Mouse (Mus musculus) lung, postnatal 0 days (tissue): ENCODE measurements around the gene Ephx1. TPM values are rescaled to one million over a fixed set of nuclear protein-coding genes. Genes with fewer than 3 reads are reported as not detected.
A peak's percentile ranks its signal among the peaks of the same experiment; 100 is the strongest.

Experiments used
- ATAC-seq: fragments of 200-750 bp; cut with Nextera tagmentation; 2 replicates; pipeline ENCODE4 v1.8.0; 2017; ENCODE audit warnings: moderate library complexity
- DNase-seq: peaks from one replicate; pipeline ENCODE4 v3.0.0-alpha.2; 2016; ENCODE audit warnings: low spot score
- H3K27ac ChIP-seq: fragments of 300-500 bp; sonication (generic); 2 replicates; pipeline ENCODE4 v1.5.1; 2014; ENCODE audit warnings: antibody characterized with exemption, mild to moderate bottlenecking, low read length, mixed read lengths
- H3K27me3 ChIP-seq: fragments of 300-500 bp; sonication (generic); replicated peaks from 2 replicates; pipeline ENCODE4 v1.6.1; 2014; ENCODE audit warnings: low read length, mixed read lengths; ENCODE audit not compliant: insufficient read depth
- H3K36me3 ChIP-seq: fragments of 300-500 bp; sonication (generic); 2 replicates; pipeline ENCODE4 v1.6.1; 2014; ENCODE audit warnings: low read length, mixed read lengths; ENCODE audit not compliant: insufficient read depth
- H3K4me1 ChIP-seq: fragments of 300-500 bp; sonication (generic); 2 replicates; pipeline ENCODE4 v1.6.1; 2014; ENCODE audit warnings: antibody characterized with exemption, low read depth, low read length, mixed read lengths; ENCODE audit not compliant: insufficient read depth
- H3K4me2 ChIP-seq: fragments of 300-500 bp; sonication (generic); replicated peaks from 2 replicates; pipeline ENCODE4 v1.6.1; 2014; ENCODE audit warnings: low read depth, mild to moderate bottlenecking, low read length, moderate library complexity, mixed read lengths
- H3K4me3 ChIP-seq: fragments of 300-500 bp; sonication (generic); 2 replicates; pipeline ENCODE4 v1.5.1; 2014; ENCODE audit warnings: low read depth, low read length
- H3K9ac ChIP-seq: fragments of 300-500 bp; sonication (generic); replicated peaks from 2 replicates; pipeline ENCODE4 v1.6.1; 2014; ENCODE audit warnings: low read depth, mild to moderate bottlenecking
- H3K9me3 ChIP-seq: fragments of 300-500 bp; sonication (generic); 2 replicates; pipeline ENCODE4 v1.6.1; 2016; ENCODE audit warnings: low read length, mixed read lengths
- CTCF ChIP-seq: IDR thresholded peaks from 2 replicates; pipeline ENCODE4 v1.5.1; 2016; ENCODE audit warnings: antibody characterized with exemption, mild to moderate bottlenecking
- EP300 ChIP-seq: IDR thresholded peaks from 2 replicates; pipeline ENCODE4 v1.6.1; 2016; ENCODE audit warnings: antibody characterized with exemption, mild to moderate bottlenecking, control low read depth
- WGBS: fragments of 180-500 bp; shearing (Covaris S2); extraction: QIAGEN DNeasy Blood & Tissue Kit; methylation state at CpG from one replicate; pipeline ENCODE4 v1.1.7; 2014; 5-methylcytosine and 5-hydroxymethylcytosine counted together
- polyA plus RNA-seq: library from polyadenylated mRNA; unstranded; fragments of >200 nt; fragmentation: Nextera tagmentation; extraction: Ambion mirVana; gene quantifications from 2 replicates; pipeline ENCODE4 v1.2.1, GENCODE M21; 2015

Gene Ephx1
- polyA plus RNA-seq, 1 experiment from 2014 or later = 29.4 TPM

DNA sequence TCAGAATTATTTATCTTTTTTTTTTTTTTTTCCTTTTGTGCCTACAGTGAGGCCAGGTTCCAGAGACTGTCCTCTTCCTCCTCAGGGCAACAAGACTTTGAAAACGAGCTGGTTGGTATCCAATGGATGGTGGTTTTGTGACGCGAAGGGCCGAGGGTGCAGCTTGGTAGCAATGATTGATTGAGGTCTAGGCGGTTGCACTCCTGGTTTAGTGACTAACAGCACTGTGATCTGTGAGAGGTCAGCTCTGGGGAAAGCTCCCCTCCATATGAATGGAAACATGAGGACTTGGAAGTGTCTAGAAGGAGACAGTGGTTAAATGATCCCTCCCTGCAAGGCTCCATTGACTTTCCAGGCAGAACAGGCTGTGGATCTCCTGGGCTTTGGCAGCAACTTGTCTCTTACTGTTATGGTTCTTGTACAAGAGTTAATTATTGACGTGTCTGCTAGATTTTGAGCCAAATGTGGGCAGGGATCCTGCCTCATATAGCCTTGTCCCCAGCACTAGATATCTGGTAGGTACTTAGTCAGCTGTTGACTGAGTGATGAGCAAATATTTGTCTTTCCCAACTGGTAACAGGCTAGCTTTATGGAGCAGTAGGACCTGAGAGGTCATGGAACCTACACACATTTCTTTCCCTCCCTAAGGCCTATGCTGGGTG, 68.5 kb downstream of the Ephx1 start:
- peak; percentile 75 for ATAC-seq
- TF ChIP-seq EP300 (peak; percentile 54; the same call in 1 of the 2 replicates), CTCF (no peak)
- Histone ChIP-seq H3K36me3 (peaks cover 39% of the 10 kb centered on the region), H3K4me1 (no peaks in the 10 kb centered on the region), H3K9me3 (no peaks in the 10 kb centered on the region), H3K27ac (no peak overlapping the region), H3K4me2 (no peak overlapping the region), H3K27me3 (no peaks in the 10 kb centered on the region), H3K4me3 (no peak overlapping the region), H3K9ac (no peak overlapping the region)
- DNase-seq = peak; percentile 83
- WGBS = 51% methylated on average over 6 of the region's 6 CpGs

DNA sequence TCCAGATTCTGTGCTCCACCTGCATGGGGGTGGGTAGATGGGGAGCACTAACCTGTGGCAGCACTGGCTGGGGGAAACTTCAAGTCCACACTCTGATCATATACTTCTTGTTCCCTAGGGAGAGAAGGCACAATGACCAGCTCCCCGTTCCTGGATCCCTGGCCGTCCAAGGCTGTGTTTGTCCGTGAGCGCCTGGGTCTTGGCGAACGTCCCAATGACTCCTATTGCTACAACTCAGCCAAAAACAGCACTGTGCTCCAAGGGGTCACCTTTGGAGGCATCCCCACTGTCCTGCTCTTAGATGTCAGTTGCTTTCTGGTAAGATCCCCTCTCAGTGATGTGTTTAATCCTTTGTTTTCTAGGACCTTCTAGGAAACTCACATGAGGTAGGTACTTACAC, 74.3 kb downstream of the Ephx1 start:
- no peak overlapping the region for H3K4me3 ChIP-seq
- no peak overlapping the region for H3K9ac ChIP-seq
- TF ChIP-seq CTCF (no peak), EP300 (no peak)
- no peak overlapping the region for H3K4me2 ChIP-seq
- DNase-seq (no peak), ATAC-seq (no peak)
- H3K4me1 ChIP-seq = peaks cover 21% of the 10 kb centered on the region
- WGBS = 64% methylated on average over 6 of the region's 6 CpGs
- no peak overlapping the region for H3K27ac ChIP-seq
- peaks cover 20% of the 10 kb centered on the region; the same call in 1 of the 2 replicates for H3K36me3 ChIP-seq
- no peaks in the 10 kb centered on the region for H3K9me3 ChIP-seq
- no peaks in the 10 kb centered on the region for H3K27me3 ChIP-seq

DNA sequence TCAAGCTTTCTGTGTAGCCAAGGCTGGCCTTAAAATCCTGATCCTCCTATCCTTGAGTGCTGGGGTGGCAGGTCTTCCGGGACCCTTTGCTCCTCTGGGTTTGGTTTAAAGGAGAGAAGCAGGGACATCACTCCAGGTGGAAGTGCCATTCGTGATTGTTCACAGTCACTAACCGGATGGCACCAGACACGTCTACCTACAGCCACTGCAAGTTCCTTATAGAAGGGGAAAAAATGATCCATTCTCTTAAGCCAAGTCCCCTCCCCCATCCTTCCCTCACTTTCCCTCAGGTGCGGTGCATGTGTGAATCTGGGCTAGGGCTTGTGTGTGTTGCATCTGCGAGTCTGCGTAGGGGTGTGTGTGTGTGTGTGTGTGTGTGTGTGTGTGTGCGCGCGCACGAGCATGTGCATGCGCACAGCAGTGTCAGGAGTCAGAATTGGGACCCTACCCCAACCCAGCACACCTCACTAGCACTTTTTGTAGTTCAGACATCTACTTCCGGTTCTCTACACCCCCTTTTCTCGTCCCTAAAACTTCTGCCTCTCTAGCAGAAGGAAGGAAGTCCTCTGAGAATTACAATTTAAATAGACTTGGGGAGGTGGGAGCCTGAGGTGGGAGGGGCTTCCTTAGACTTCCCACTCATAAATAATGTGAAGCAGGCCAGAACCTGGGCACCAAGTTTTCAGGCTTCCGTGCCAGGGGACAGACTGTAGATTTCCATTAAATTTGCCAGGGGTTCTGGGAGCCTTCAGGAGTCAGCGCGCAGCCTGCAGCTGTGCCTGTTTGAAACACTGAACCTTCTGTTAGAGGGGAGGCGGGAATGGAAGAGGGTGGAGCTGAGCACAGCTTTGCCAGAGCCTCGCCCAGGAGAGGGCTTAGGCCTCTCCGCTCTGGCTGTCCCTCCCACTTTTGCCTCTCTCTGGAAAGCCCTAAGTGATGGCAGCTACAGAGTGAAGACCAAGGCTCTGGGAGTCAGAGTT, 75.4 kb downstream of the Ephx1 start:
- ATAC-seq (peak; percentile 66), DNase-seq (peak; percentile 90)
- Histone ChIP-seq H3K36me3 (peaks cover 20% of the 10 kb centered on the region; the same call in 1 of the 2 replicates), H3K9me3 (no peaks in the 10 kb centered on the region), H3K4me2 (peak overlapping the region; percentile 35), H3K9ac (no peak overlapping the region), H3K27ac (peak overlapping the region; percentile 17; the same call in 1 of the 2 replicates), H3K4me3 (no peak overlapping the region), H3K4me1 (peaks cover 21% of the 10 kb centered on the region), H3K27me3 (no peaks in the 10 kb centered on the region)
- TF ChIP-seq EP300 (no peak), CTCF (no peak)
- whole genome bisulfite sequencing = 28% methylated on average over 20 of the region's 20 CpGs

DNA sequence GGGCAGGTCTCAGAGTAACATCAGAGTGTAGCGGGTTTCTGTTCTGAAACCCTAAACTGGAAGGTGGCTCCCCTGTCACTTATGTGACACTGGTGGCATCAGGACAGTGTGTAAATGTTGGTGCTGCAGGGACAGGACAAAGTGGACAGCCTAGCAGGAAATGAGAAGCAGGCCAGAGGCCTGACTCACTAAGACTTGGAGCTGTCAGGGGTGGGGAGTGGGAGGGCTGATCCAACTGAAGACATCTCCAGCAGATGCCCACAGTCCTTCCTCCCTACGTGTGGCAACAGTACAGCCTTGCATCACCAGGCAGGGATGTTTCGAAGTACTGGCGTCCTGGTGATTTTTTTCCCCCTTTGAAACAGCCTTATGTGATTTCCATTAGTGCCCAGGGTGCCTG, 76.2 kb downstream of the Ephx1 start:
- H3K4me2 ChIP-seq = no peak overlapping the region
- WGBS = 74% methylated on average over 4 of the region's 4 CpGs
- H3K9ac ChIP-seq = no peak overlapping the region
- no peaks in the 10 kb centered on the region for H3K9me3 ChIP-seq
- peaks cover 16% of the 10 kb centered on the region; the same call in 1 of the 2 replicates for H3K36me3 ChIP-seq
- peaks cover 21% of the 10 kb centered on the region for H3K4me1 ChIP-seq
- ATAC-seq (peak; percentile 9; the same call in 1 of the 2 replicates), DNase-seq (peak; percentile 67)
- TF ChIP-seq CTCF = no peak
- TF ChIP-seq EP300 = peak; percentile 25; the same call in 1 of the 2 replicates
- no peak overlapping the region for H3K4me3 ChIP-seq
- H3K27ac ChIP-seq = peak overlapping the region; percentile 20; the same call in 1 of the 2 replicates
- no peaks in the 10 kb centered on the region for H3K27me3 ChIP-seq

DNA sequence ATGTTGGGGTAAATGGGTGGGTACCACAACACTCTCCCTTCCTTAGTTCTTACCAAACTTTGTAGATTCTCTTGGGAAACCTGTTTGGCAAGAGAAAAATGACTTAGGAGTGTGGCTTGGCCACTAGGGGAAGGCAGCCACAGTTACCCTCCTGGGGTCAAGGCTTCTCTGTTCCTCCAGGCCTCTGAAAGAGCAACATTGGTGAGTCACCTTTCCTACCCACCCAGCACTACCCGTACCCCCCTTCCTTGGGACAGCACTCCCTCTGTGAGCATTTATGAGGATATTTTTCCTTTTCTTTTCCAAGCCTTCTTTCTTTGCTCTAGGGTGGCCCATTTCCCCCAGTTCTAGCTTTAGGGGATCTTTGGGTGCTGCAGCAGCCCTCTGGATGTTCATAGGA, 76.8 kb downstream of the Ephx1 start:
- whole genome bisulfite sequencing = 69% methylated on average over 1 of the region's 1 CpGs
- TF ChIP-seq EP300 (no peak), CTCF (peak; percentile 43)
- H3K9ac ChIP-seq = no peak overlapping the region
- no peak overlapping the region for H3K4me3 ChIP-seq
- no peaks in the 10 kb centered on the region for H3K27me3 ChIP-seq
- H3K36me3 ChIP-seq = peaks cover 11% of the 10 kb centered on the region; the same call in 1 of the 2 replicates
- peak; percentile 51 for DNase-seq
- H3K4me2 ChIP-seq = no peak overlapping the region
- peaks cover 21% of the 10 kb centered on the region for H3K4me1 ChIP-seq
- H3K27ac ChIP-seq = no peak overlapping the region; the same call in 1 of the 2 replicates
- no peak for ATAC-seq
- H3K9me3 ChIP-seq = no peaks in the 10 kb centered on the region
